Mouse (Mus musculus): ENCODE results near the gene Cdkn2d.

Cdkn2d gene

GRCm38 (mm10) chr9:21291022-21291787 lies at the start of gene Cdkn2d:
Gene Cdkn2d, minus strand, starts transcription at chr9:21291407.
- TF ChIP-seq GATA4 (IDR thresholded peaks at IDR 0.05; ENCODE audit: insufficient replicate concordance, low read length), result no peak

- no peak for TF ChIP-seq GATA4 (IDR thresholded peaks at IDR 0.05; ENCODE audit: insufficient replicate concordance, low read length)
These were observed 49.2 kb upstream of the Cdkn2d start for GRCm38 (mm10) chr9:21340411-21340810.

- no peak for TF ChIP-seq GATA4 (IDR thresholded peaks at IDR 0.05; ENCODE audit: insufficient replicate concordance, low read length)
These were observed 46.4 kb upstream of the Cdkn2d start for GRCm38 (mm10) chr9:21337652-21338051.

- no peak for TF ChIP-seq GATA4 (IDR thresholded peaks at IDR 0.05; ENCODE audit: insufficient replicate concordance, low read length)
These were observed 45.3 kb upstream of the Cdkn2d start for GRCm38 (mm10) chr9:21336491-21336890.

- no peak for TF ChIP-seq GATA4 (IDR thresholded peaks at IDR 0.05; ENCODE audit: insufficient replicate concordance, low read length)
These were observed 44.2 kb upstream of the Cdkn2d start for GRCm38 (mm10) chr9:21335391-21335790.

GRCm38 (mm10) chr9:21334747-21335146 lies 43.5 kb upstream of the Cdkn2d start:
- TF ChIP-seq GATA4 (IDR thresholded peaks at IDR 0.05; ENCODE audit: insufficient replicate concordance, low read length), result no peak

GRCm38 (mm10) chr9:21333523-21333922 lies 42.3 kb upstream of the Cdkn2d start:
- no peak for TF ChIP-seq GATA4 (IDR thresholded peaks at IDR 0.05; ENCODE audit: insufficient replicate concordance, low read length)

GRCm38 (mm10) chr9:21332161-21333061 lies 41.2 kb upstream of the Cdkn2d start:
- TF ChIP-seq GATA4 (IDR thresholded peaks at IDR 0.05; ENCODE audit: insufficient replicate concordance, low read length), result no peak

GRCm38 (mm10) chr9:21331365-21332140 lies 40.3 kb upstream of the Cdkn2d start:
- no peak for TF ChIP-seq GATA4 (IDR thresholded peaks at IDR 0.05; ENCODE audit: insufficient replicate concordance, low read length)

GRCm38 (mm10) chr9:21329699-21330289 lies 38.6 kb upstream of the Cdkn2d start:
- no peak for TF ChIP-seq GATA4 (IDR thresholded peaks at IDR 0.05; ENCODE audit: insufficient replicate concordance, low read length)

GRCm38 (mm10) chr9:21329041-21329440 lies 37.8 kb upstream of the Cdkn2d start:
- TF ChIP-seq GATA4 (IDR thresholded peaks at IDR 0.05; ENCODE audit: insufficient replicate concordance, low read length), result no peak

GRCm38 (mm10) chr9:21328041-21328440 lies 36.8 kb upstream of the Cdkn2d start:
- TF ChIP-seq GATA4 (IDR thresholded peaks at IDR 0.05; ENCODE audit: insufficient replicate concordance, low read length), result no peak

- no peak for TF ChIP-seq GATA4 (IDR thresholded peaks at IDR 0.05; ENCODE audit: insufficient replicate concordance, low read length)
These were observed 36.4 kb upstream of the Cdkn2d start for GRCm38 (mm10) chr9:21327569-21327968.

- TF ChIP-seq GATA4 (IDR thresholded peaks at IDR 0.05; ENCODE audit: insufficient replicate concordance, low read length), result peak; percentile 25; the same call in 1 of the 2 replicates
These were observed 33.1 kb upstream of the Cdkn2d start for GRCm38 (mm10) chr9:21324269-21324668.

Data from liver, adult (tissue).